Mouse (Mus musculus) ES-Bruce4 (cell line): ENCODE data around the gene Ddx42.
"Not testable (repeated sequence)": the region's sequence is repeated elsewhere in the genome, so short reads cannot be mapped to it uniquely, and the experiment has no call there.

Experiments
- CTCF ChIP-seq: IDR thresholded peaks from one replicate; pipeline ENCODE4 v1.8.1; 2011; ENCODE audit warnings: low read depth, low read length
- POLR2A ChIP-seq: IDR thresholded peaks from one replicate; pipeline ENCODE4 v1.8.1; 2011; ENCODE audit warnings: low read length; ENCODE audit not compliant: insufficient read depth

DNA sequence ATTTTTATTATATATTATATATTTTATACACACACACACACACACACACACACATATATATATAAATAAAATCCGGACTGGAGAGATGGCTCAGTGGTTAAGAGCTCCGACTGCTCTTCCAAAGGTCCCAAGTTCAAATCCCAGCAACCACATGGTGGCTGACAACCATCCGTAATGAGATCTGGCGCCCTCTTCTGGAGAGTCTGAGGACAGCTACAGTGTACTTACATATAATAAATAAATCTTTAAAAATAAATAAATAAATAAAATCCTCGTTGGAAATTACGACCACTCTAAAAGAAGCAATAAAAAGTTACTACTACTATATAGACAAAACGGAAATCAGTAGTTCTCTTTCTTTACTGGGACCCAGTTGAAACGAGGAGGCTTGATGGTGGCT lies 17.3 kb downstream of the Ddx42 start:
- TF ChIP-seq CTCF, POLR2A: not testable (repeated sequence)
